Mouse (Mus musculus): ENCODE results near the gene Ctnnbip1.

- TF ChIP-seq POLR2A (IDR thresholded peaks at IDR 0.05; ENCODE audit: low read depth, low read length) (no peak), CTCF (IDR thresholded peaks at IDR 0.05; ENCODE audit: extremely low read depth, insufficient read length, insufficient replicate concordance, low read depth, low read length) (no peak)
Observed at GRCm38 (mm10) chr4:149518351-149519220, 550 bp downstream of the Ctnnbip1 start.

Measured in small intestine, adult 2 months (tissue).